Mouse (Mus musculus) neural tube, embryonic 11.5 days (tissue): ENCODE results near the gene Tcl1b4. TPM values are rescaled to one million over a fixed set of nuclear protein-coding genes. Genes with fewer than 3 reads are reported as not detected.
"Not testable (repeated sequence)": the region's sequence is repeated elsewhere in the genome, so short reads cannot be mapped to it uniquely, and the experiment has no call there.

ENCODE experiments used
- ATAC-seq: fragments of 200-750 bp; cut with Nextera tagmentation; 2 replicates; pipeline ENCODE4 v1.8.0; 2017; ENCODE audit warnings: moderate number of reproducible peaks, mild to moderate bottlenecking, moderate TSS enrichment, moderate library complexity; ENCODE audit not compliant: insufficient read depth, low FRiP score, low TSS enrichment
- DNase-seq: peaks from one replicate; pipeline ENCODE4 v3.0.0-alpha.2; 2015; ENCODE audit warnings: low spot score
- H3K27ac ChIP-seq: fragments of 300-500 bp; sonication (generic); 2 replicates; pipeline ENCODE4 v1.5.1; 2014; ENCODE audit warnings: low read depth, mild to moderate bottlenecking, low read length
- H3K27me3 ChIP-seq: fragments of 300-500 bp; sonication (generic); 2 replicates; pipeline ENCODE4 v1.6.1; 2014; ENCODE audit warnings: mild to moderate bottlenecking, low read length, mixed read lengths; ENCODE audit not compliant: control insufficient read depth, insufficient read depth
- H3K36me3 ChIP-seq: fragments of 300-500 bp; sonication (generic); 2 replicates; pipeline ENCODE4 v1.6.1; 2014; ENCODE audit warnings: mild to moderate bottlenecking, low read length, moderate library complexity, mixed read lengths; ENCODE audit not compliant: control insufficient read depth, insufficient read depth
- H3K4me1 ChIP-seq: fragments of 300-500 bp; sonication (generic); 2 replicates; pipeline ENCODE4 v1.6.1; 2014; ENCODE audit warnings: low read length, mixed read lengths; ENCODE audit not compliant: control insufficient read depth, insufficient read depth
- H3K4me2 ChIP-seq: fragments of 300-500 bp; sonication (generic); 2 replicates; pipeline ENCODE4 v1.6.1; 2014; ENCODE audit warnings: low read depth, mild to moderate bottlenecking, moderate library complexity
- H3K4me3 ChIP-seq: fragments of 300-500 bp; sonication (generic); 2 replicates; pipeline ENCODE4 v1.5.1; 2014; ENCODE audit warnings: low read depth, low read length
- H3K9ac ChIP-seq: fragments of 300-500 bp; sonication (generic); 2 replicates; pipeline ENCODE4 v1.6.1; 2014; ENCODE audit warnings: mild to moderate bottlenecking, low read length
- H3K9me3 ChIP-seq: fragments of 300-500 bp; sonication (generic); 2 replicates; pipeline ENCODE4 v1.6.1; 2016; ENCODE audit warnings: low read length; ENCODE audit not compliant: control insufficient read depth
- WGBS: fragments of 180-500 bp; shearing (Covaris S2); extraction: QIAGEN DNeasy Blood & Tissue Kit; methylation state at CpG from one replicate; pipeline ENCODE4 v1.1.7; 2014; 5-methylcytosine and 5-hydroxymethylcytosine counted together
- polyA plus RNA-seq: library from polyadenylated mRNA; unstranded; fragments of >200 nt; fragmentation: Nextera tagmentation; extraction: Ambion mirVana; gene quantifications from 2 replicates; pipeline ENCODE4 v1.2.1, GENCODE M21; 2014

The Tcl1b4 gene
- polyA plus RNA-seq, 1 experiment from 2014 or later, result not detected

- not testable (repeated sequence) for H3K4me1 ChIP-seq, ATAC-seq, H3K27me3 ChIP-seq, H3K36me3 ChIP-seq, H3K4me2 ChIP-seq, H3K4me3 ChIP-seq, H3K9ac ChIP-seq, H3K27ac ChIP-seq, H3K9me3 ChIP-seq, DNase-seq
- 48% methylated on average over 2 of the region's 2 CpGs for WGBS
These were observed 12.8 kb upstream of the Tcl1b4 start for GRCm38 (mm10) chr12:105188980-105189379.

GRCm38 (mm10) chr12:105190743-105191142 lies 11.0 kb upstream of the Tcl1b4 start, which contains the start of gene Tcl1b3:
Gene Tcl1b3 (plus strand): TSS chr12:105191043.
- not testable (repeated sequence) for H3K27me3 ChIP-seq, H3K27ac ChIP-seq, H3K4me3 ChIP-seq, H3K4me2 ChIP-seq, H3K36me3 ChIP-seq, ATAC-seq, H3K9ac ChIP-seq, DNase-seq, H3K9me3 ChIP-seq, H3K4me1 ChIP-seq
- 95% methylated on average over 6 of the region's 6 CpGs for WGBS

DNA sequence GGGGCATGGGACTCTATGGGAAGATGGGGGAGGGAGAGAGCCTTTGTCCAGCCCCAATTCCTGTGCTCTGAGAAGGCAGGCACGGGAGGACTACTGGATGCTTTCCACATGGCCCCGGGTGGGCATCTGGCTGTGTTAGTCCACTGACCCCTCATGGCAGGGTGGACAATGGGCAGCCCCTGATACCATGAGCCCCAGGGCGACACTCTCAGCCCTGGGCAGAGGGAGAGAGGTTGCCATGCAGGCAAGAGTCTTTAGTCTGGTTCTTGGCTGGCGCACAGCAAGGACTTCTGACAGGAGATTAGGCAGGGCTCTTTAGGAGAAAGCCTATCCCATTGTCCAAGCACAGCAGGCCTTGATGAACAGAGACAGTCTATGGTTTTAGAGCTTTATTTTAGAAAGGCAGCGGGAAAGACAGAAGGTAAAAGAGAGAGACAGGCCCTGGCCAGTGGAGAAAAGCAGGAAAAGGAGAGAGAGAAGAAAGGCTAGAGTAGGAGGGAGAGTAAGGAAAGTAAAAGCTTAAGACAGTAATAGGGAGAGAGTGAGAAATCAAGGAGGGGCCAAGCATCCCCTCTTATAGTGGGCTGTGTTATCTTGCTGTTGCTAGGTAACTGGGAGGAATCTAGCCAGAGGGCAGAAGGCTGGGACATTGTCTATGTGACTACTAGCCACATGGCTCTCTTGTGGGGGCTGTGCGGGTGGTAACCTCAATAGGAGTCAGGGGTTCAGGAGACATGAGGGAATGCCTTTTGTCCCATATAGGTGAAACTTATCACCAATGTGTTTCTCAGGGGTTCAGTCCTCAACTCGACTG lies 1.9 kb upstream of the Tcl1b4 start:
- not testable (repeated sequence) for H3K4me2 ChIP-seq, ATAC-seq, H3K27ac ChIP-seq, H3K27me3 ChIP-seq, H3K4me1 ChIP-seq, H3K9ac ChIP-seq, H3K4me3 ChIP-seq, H3K9me3 ChIP-seq, DNase-seq, H3K36me3 ChIP-seq
- 42% methylated on average over 7 of the region's 7 CpGs for WGBS

DNA sequence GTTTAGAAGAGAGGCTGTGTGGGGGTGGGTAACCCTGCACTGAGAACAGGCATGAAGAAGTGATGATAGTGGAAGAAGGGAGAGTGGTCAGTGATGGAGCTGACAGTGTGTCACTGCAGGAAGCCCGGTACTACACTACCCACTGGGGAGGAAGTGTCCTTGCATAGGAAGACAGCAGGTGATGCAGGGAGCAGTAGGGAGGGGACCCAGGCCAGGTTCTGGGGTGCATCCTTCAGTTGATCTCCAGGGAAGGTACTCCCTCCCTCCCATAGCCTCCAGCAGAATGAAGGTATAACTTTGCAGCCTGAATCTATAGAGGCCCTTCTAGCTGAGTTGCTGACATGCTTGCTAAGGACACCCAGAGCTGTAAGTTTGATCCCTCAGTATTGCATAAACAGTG lies 5.3 kb downstream of the Tcl1b4 start:
- no peaks in the 10 kb centered on the region for H3K4me1 ChIP-seq

GRCm38 (mm10) chr12:105208441-105208840 lies 6.7 kb downstream of the Tcl1b4 start:
- no peaks in the 10 kb centered on the region for H3K9me3 ChIP-seq
- WGBS, result 94% methylated on average over 1 of the region's 1 CpGs
- H3K27ac ChIP-seq, result no peak overlapping the region
- ATAC-seq (no peak), DNase-seq (no peak)
- no peaks in the 10 kb centered on the region for H3K36me3 ChIP-seq
- no peaks in the 10 kb centered on the region for H3K4me1 ChIP-seq
- H3K4me2 ChIP-seq, result no peak overlapping the region
- no peaks in the 10 kb centered on the region for H3K27me3 ChIP-seq
- H3K9ac ChIP-seq, result no peak overlapping the region
- no peak overlapping the region for H3K4me3 ChIP-seq

More for the DNA sequence above, 5.3 kb downstream of the Tcl1b4 start:
- H3K4me2 ChIP-seq, result no peak overlapping the region
- H3K27me3 ChIP-seq, result no peaks in the 10 kb centered on the region
- no peaks in the 10 kb centered on the region for H3K36me3 ChIP-seq
- H3K4me3 ChIP-seq, result no peak overlapping the region
- no peak overlapping the region for H3K9ac ChIP-seq
- DNase-seq, result no peak
- H3K9me3 ChIP-seq, result no peaks in the 10 kb centered on the region
- 71% methylated on average over 1 of the region's 1 CpGs for WGBS
- no peak overlapping the region for H3K27ac ChIP-seq
- no peak for ATAC-seq

DNA sequence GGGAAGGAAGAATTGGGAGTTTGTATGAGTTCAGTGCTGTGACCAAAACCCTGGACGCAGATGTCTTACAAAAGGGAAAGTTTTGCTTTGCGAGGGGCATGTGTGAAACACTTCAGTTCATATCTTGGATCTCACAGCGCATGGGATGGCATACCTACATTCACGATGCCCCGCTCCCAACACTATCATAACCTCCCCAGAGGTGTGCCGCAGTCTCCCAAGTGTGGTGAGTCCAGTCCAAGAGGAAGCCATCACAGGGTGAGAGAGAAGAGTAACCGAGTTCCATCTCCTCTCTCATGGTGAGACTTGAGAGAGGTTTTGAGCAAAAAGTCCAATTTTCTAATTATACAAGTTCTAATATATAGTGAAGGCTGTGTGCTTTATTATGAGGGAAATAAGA lies 7.5 kb downstream of the Tcl1b4 start:
- Histone ChIP-seq H3K9me3 (no peaks in the 10 kb centered on the region), H3K27me3 (no peaks in the 10 kb centered on the region), H3K27ac (no peak overlapping the region), H3K4me1 (no peaks in the 10 kb centered on the region), H3K36me3 (no peaks in the 10 kb centered on the region), H3K4me2 (no peak overlapping the region), H3K4me3 (no peak overlapping the region), H3K9ac (no peak overlapping the region)
- no peak for ATAC-seq
- 94% methylated on average over 7 of the region's 7 CpGs for WGBS
- no peak for DNase-seq

DNA sequence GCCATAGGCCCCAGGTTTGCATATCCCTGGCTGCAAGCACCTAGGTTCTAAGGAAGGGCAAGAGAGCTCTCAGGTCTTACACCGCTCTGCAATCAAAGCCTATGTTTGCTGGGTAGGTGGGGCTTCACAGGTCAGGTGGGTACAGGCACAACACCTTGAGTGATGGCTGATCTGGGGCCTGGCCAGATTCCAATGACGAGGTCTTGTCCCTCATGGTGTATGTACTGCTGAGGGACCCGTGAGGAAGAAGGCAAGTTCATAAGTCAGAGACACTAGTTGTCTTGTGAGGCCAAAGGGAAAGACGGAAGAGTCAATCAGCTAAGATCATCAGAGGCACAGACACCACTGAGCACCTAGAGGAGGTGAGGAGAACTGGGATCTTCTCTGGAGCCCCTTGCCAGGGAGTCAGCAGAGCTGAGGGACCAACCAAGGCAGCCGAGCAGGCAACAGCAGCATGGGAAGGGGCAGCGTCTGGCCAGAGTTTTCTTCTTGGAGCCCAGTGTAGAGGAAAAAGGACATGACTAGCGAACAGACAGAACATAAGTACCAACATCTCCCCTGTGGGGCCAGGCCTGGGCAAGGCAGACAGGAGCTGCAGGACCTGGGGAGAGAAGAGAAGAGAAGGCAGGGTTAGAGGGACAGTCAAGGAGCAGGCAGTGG lies 15.5 kb downstream of the Tcl1b4 start:
- ATAC-seq, result no peak

GRCm38 (mm10) chr12:105222601-105223319 lies 21.0 kb downstream of the Tcl1b4 start, which contains the start of gene Tcl1:
Gene Tcl1 (minus strand): TSS chr12:105222793.
- WGBS, result 94% methylated on average over 22 of the region's 22 CpGs
- no peaks in the 10 kb centered on the region for H3K4me1 ChIP-seq
- ATAC-seq, result no peak
- no peaks in the 10 kb centered on the region for H3K9me3 ChIP-seq
- H3K4me3 ChIP-seq, result no peak within 1 kb of the TSS
- DNase-seq, result no peak
- H3K9ac ChIP-seq, result no peak within 1 kb of the TSS
- H3K27me3 ChIP-seq, result no peaks in the 10 kb centered on the region
- no peaks in the 10 kb centered on the region for H3K36me3 ChIP-seq
- no peak within 1 kb of the TSS for H3K4me2 ChIP-seq
- H3K27ac ChIP-seq, result no peak within 1 kb of the TSS

More for the DNA sequence above, 15.5 kb downstream of the Tcl1b4 start:
- WGBS, result 94% methylated on average over 7 of the region's 7 CpGs
- Histone ChIP-seq H3K9ac (no peak overlapping the region), H3K4me3 (no peak overlapping the region), H3K27ac (no peak overlapping the region), H3K9me3 (no peaks in the 10 kb centered on the region), H3K36me3 (no peaks in the 10 kb centered on the region), H3K4me2 (no peak overlapping the region), H3K4me1 (no peaks in the 10 kb centered on the region), H3K27me3 (no peaks in the 10 kb centered on the region)
- no peak for DNase-seq
